Mouse (Mus musculus) kidney, embryonic 15.5 days (tissue): ENCODE data around the gene Lrp2. TPM values are rescaled to one million over a fixed set of nuclear protein-coding genes. Genes with fewer than 3 reads are reported as not detected.

Experiments
- ATAC-seq: fragments of 200-750 bp; cut with Nextera tagmentation; replicated peaks from 2 replicates; pipeline ENCODE4 v1.8.0; 2017; ENCODE audit warnings: moderate TSS enrichment; ENCODE audit not compliant: low FRiP score
- H3K27ac ChIP-seq: fragments of 300-500 bp; sonication (generic); 2 replicates; pipeline ENCODE4 v1.5.1; 2015; ENCODE audit warnings: mild to moderate bottlenecking, inconsistent platforms
- H3K27me3 ChIP-seq: fragments of 300-500 bp; sonication (generic); 2 replicates; pipeline ENCODE4 v1.6.1; 2015; ENCODE audit warnings: inconsistent platforms
- H3K36me3 ChIP-seq: fragments of 300-500 bp; sonication (generic); 2 replicates; pipeline ENCODE4 v1.6.1; 2015; ENCODE audit warnings: inconsistent platforms
- H3K4me1 ChIP-seq: fragments of 300-500 bp; sonication (generic); 2 replicates; pipeline ENCODE4 v1.6.1; 2015; ENCODE audit warnings: inconsistent platforms
- H3K4me2 ChIP-seq: fragments of 300-500 bp; sonication (generic); 2 replicates; pipeline ENCODE4 v1.6.1; 2015; ENCODE audit warnings: moderate library complexity, mild to moderate bottlenecking, inconsistent platforms
- H3K4me3 ChIP-seq: fragments of 300-500 bp; sonication (generic); replicated peaks from 2 replicates; pipeline ENCODE4 v1.5.1; 2015; ENCODE audit warnings: mild to moderate bottlenecking, inconsistent platforms
- H3K9ac ChIP-seq: fragments of 300-500 bp; sonication (generic); 2 replicates; pipeline ENCODE4 v1.6.1; 2015; ENCODE audit warnings: mild to moderate bottlenecking, inconsistent platforms
- H3K9me3 ChIP-seq: fragments of 300-500 bp; sonication (generic); replicated peaks from 2 replicates; pipeline ENCODE4 v1.6.1; 2016; ENCODE audit warnings: inconsistent platforms
- WGBS: fragments of 180-500 bp; shearing (Covaris S2); methylation state at CpG from one replicate; pipeline ENCODE4 v1.1.7; 2015; ENCODE audit warnings: mixed read lengths; 5-methylcytosine and 5-hydroxymethylcytosine counted together
- polyA plus RNA-seq: library from polyadenylated mRNA; unstranded; fragments of >200 nt; fragmentation: Nextera tagmentation; extraction: Ambion mirVana; gene quantifications from 2 replicates; pipeline ENCODE4 v1.2.1, GENCODE M21; 2015

The Lrp2 gene
- polyA plus RNA-seq, 1 experiment from 2014 or later = 15.0 TPM

GRCm38 (mm10) chr2:69556686-69557085 lies 29.2 kb downstream of the Lrp2 start:
- Histone ChIP-seq H3K36me3 (no peaks in the 10 kb centered on the region), H3K4me1 (peaks cover 18% of the 10 kb centered on the region), H3K27me3 (peaks cover 12% of the 10 kb centered on the region; the same call in 1 of the 2 replicates), H3K27ac (no peak overlapping the region), H3K9me3 (no peaks in the 10 kb centered on the region), H3K4me2 (no peak overlapping the region), H3K9ac (no peak overlapping the region), H3K4me3 (no peak overlapping the region)
- no peak for ATAC-seq
- 30% methylated on average over 7 of the region's 7 CpGs for WGBS

- ATAC-seq = peak; percentile 84
- Histone ChIP-seq H3K27me3 (no peaks in the 10 kb centered on the region), H3K9me3 (no peaks in the 10 kb centered on the region), H3K27ac (no peak overlapping the region), H3K9ac (no peak overlapping the region), H3K4me1 (peaks cover 6% of the 10 kb centered on the region; the same call in 1 of the 2 replicates), H3K4me3 (no peak overlapping the region), H3K36me3 (no peaks in the 10 kb centered on the region), H3K4me2 (no peak overlapping the region)
- 60% methylated on average over 5 of the region's 5 CpGs for WGBS
Measured at GRCm38 (mm10) chr2:69551639-69552038, 34.2 kb downstream of the Lrp2 start.

- H3K4me3 ChIP-seq = no peak overlapping the region
- H3K4me2 ChIP-seq = no peak overlapping the region
- H3K27ac ChIP-seq = no peak overlapping the region
- no peak overlapping the region for H3K9ac ChIP-seq
- no peaks in the 10 kb centered on the region for H3K9me3 ChIP-seq
- no peak for ATAC-seq
- no peaks in the 10 kb centered on the region for H3K36me3 ChIP-seq
- no peaks in the 10 kb centered on the region for H3K27me3 ChIP-seq
- peaks cover 6% of the 10 kb centered on the region; the same call in 1 of the 2 replicates for H3K4me1 ChIP-seq
- 80% methylated on average over 11 of the region's 11 CpGs for WGBS
Measured at GRCm38 (mm10) chr2:69546823-69547222, 39.0 kb downstream of the Lrp2 start.

- Histone ChIP-seq H3K4me2 (no peak overlapping the region), H3K9ac (no peak overlapping the region), H3K4me1 (peaks cover 2% of the 10 kb centered on the region; the same call in 1 of the 2 replicates), H3K9me3 (no peaks in the 10 kb centered on the region), H3K27ac (no peak overlapping the region), H3K27me3 (no peaks in the 10 kb centered on the region), H3K36me3 (no peaks in the 10 kb centered on the region), H3K4me3 (no peak overlapping the region)
- no peak for ATAC-seq
- 70% methylated on average over 7 of the region's 7 CpGs for WGBS
Measured at GRCm38 (mm10) chr2:69536018-69536417, 49.8 kb downstream of the Lrp2 start.

- 36% methylated on average over 3 of the region's 3 CpGs for whole genome bisulfite sequencing
- Histone ChIP-seq H3K9me3 (no peaks in the 10 kb centered on the region), H3K27ac (no peak overlapping the region), H3K4me3 (no peak overlapping the region), H3K4me1 (peaks cover 12% of the 10 kb centered on the region), H3K36me3 (no peaks in the 10 kb centered on the region), H3K27me3 (no peaks in the 10 kb centered on the region), H3K9ac (no peak overlapping the region), H3K4me2 (no peak overlapping the region)
- peak; percentile 36; the same call in 1 of the 2 replicates for ATAC-seq
Measured at GRCm38 (mm10) chr2:69531528-69532055, 54.3 kb downstream of the Lrp2 start.

GRCm38 (mm10) chr2:69530691-69531527 lies 55.0 kb downstream of the Lrp2 start:
- H3K4me2 ChIP-seq = no peak overlapping the region

GRCm38 (mm10) chr2:69530126-69530525 lies 55.7 kb downstream of the Lrp2 start:
- peaks cover 12% of the 10 kb centered on the region for H3K4me1 ChIP-seq
- H3K9me3 ChIP-seq = no peaks in the 10 kb centered on the region
- H3K9ac ChIP-seq = no peak overlapping the region
- H3K4me2 ChIP-seq = no peak overlapping the region
- 45% methylated on average over 5 of the region's 5 CpGs for WGBS
- H3K27ac ChIP-seq = no peak overlapping the region
- no peak for ATAC-seq
- H3K27me3 ChIP-seq = no peaks in the 10 kb centered on the region
- H3K36me3 ChIP-seq = no peaks in the 10 kb centered on the region
- no peak overlapping the region for H3K4me3 ChIP-seq

More at GRCm38 (mm10) chr2:69530691-69531527, 55.0 kb downstream of the Lrp2 start:
- 0 out of 2 replicates have a peak, but pooled peaks have one; percentile 12 for ATAC-seq
- Histone ChIP-seq H3K9ac (no peak overlapping the region), H3K27ac (no peak overlapping the region), H3K4me1 (peaks cover 12% of the 10 kb centered on the region), H3K27me3 (no peaks in the 10 kb centered on the region), H3K36me3 (no peaks in the 10 kb centered on the region), H3K4me3 (no peak overlapping the region), H3K9me3 (no peaks in the 10 kb centered on the region)
- WGBS = 30% methylated on average over 14 of the region's 14 CpGs

GRCm38 (mm10) chr2:69520273-69520672 lies 65.6 kb downstream of the Lrp2 start:
- no peaks in the 10 kb centered on the region for H3K4me1 ChIP-seq
- H3K9me3 ChIP-seq = no peaks in the 10 kb centered on the region
- WGBS = 92% methylated on average over 2 of the region's 2 CpGs
- no peak overlapping the region for H3K4me2 ChIP-seq
- no peaks in the 10 kb centered on the region for H3K36me3 ChIP-seq
- no peak for ATAC-seq
- H3K27me3 ChIP-seq = no peaks in the 10 kb centered on the region
- H3K27ac ChIP-seq = no peak overlapping the region
- no peak overlapping the region for H3K9ac ChIP-seq
- no peak overlapping the region for H3K4me3 ChIP-seq

GRCm38 (mm10) chr2:69518307-69518706 lies 67.6 kb downstream of the Lrp2 start:
- H3K27me3 ChIP-seq = no peaks in the 10 kb centered on the region
- no peak overlapping the region for H3K4me2 ChIP-seq
- H3K27ac ChIP-seq = no peak overlapping the region
- H3K9ac ChIP-seq = no peak overlapping the region
- H3K4me1 ChIP-seq = no peaks in the 10 kb centered on the region
- H3K36me3 ChIP-seq = no peaks in the 10 kb centered on the region
- H3K9me3 ChIP-seq = no peaks in the 10 kb centered on the region
- WGBS = 80% methylated on average over 7 of the region's 7 CpGs
- no peak overlapping the region for H3K4me3 ChIP-seq
- no peak for ATAC-seq

DNA sequence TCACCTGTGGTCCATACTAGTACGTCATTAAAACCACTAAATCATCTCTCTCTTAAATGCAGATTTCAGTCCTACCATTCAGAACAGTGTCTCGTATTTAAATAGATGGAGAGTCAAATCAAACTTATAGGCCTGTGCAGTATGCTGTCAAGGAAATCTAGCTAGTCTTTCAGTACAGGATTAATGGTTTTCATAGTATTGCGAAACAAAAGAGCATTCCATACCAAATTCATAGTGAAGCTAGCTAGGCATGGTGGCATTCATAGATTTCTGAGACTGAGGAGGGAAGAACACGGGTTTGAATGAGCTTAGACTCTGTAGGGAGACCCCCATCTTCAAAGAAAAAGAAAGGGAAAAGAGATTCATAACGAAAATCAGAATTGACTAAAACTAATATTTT lies 74.1 kb downstream of the Lrp2 start:
- H3K9me3 ChIP-seq = no peaks in the 10 kb centered on the region
- H3K4me2 ChIP-seq = no peak overlapping the region
- no peak overlapping the region for H3K9ac ChIP-seq
- no peaks in the 10 kb centered on the region for H3K27me3 ChIP-seq
- H3K36me3 ChIP-seq = no peaks in the 10 kb centered on the region
- no peak overlapping the region for H3K27ac ChIP-seq
- no peaks in the 10 kb centered on the region for H3K4me1 ChIP-seq
- 85% methylated on average over 5 of the region's 5 CpGs for WGBS
- H3K4me3 ChIP-seq = no peak overlapping the region
- no peak for ATAC-seq

DNA sequence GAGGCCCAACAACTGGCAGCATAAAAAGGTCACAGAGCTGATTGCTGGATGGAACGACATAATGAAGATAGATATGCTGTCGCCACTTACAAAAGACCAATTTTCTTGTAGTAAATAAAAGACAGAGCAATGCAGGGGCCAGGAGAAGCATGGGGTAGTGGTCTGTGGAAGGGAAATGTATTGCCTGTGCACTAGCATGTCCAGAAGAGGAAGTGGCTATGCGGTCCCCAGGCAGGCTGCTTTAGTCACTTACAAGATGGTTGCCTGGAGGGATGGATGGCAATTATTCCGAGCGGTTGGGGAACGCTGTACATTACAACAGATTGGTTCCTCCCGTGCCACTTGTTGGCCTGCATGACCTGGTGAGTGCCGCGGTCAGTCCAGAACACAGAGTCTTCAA lies 85.5 kb downstream of the Lrp2 start:
- 84% methylated on average over 9 of the region's 9 CpGs for WGBS
- no peak overlapping the region for H3K9ac ChIP-seq
- ATAC-seq = no peak
- no peak overlapping the region for H3K4me2 ChIP-seq
- no peaks in the 10 kb centered on the region for H3K36me3 ChIP-seq
- H3K4me1 ChIP-seq = no peaks in the 10 kb centered on the region
- no peaks in the 10 kb centered on the region for H3K27me3 ChIP-seq
- no peaks in the 10 kb centered on the region for H3K9me3 ChIP-seq
- H3K27ac ChIP-seq = no peak overlapping the region
- H3K4me3 ChIP-seq = no peak overlapping the region

- WGBS = 82% methylated on average over 4 of the region's 4 CpGs
- no peaks in the 10 kb centered on the region for H3K4me1 ChIP-seq
- ATAC-seq = no peak
Measured at GRCm38 (mm10) chr2:69493130-69493529, 92.7 kb downstream of the Lrp2 start.

More at GRCm38 (mm10) chr2:69493130-69493529, 92.7 kb downstream of the Lrp2 start:
- no peaks in the 10 kb centered on the region for H3K36me3 ChIP-seq
- H3K27me3 ChIP-seq = no peaks in the 10 kb centered on the region
- no peak overlapping the region for H3K4me3 ChIP-seq
- H3K4me2 ChIP-seq = no peak overlapping the region
- H3K27ac ChIP-seq = no peak overlapping the region
- H3K9ac ChIP-seq = no peak overlapping the region
- no peaks in the 10 kb centered on the region for H3K9me3 ChIP-seq
